Mouse (Mus musculus) testis, adult 2 months (tissue): ENCODE data around the gene Sh3d21. TPM values are rescaled to one million over a fixed set of nuclear protein-coding genes. Genes with fewer than 3 reads are reported as not detected.

Source experiments
- H3K27ac ChIP-seq: fragments of 200-500 bp; 2 replicates; pipeline ENCODE4 v1.5.1; 2012; ENCODE audit warnings: low read depth, low read length; ENCODE audit not compliant: control insufficient read depth, insufficient read depth
- H3K27me3 ChIP-seq: fragments of 200-500 bp; 2 replicates; pipeline ENCODE4 v1.6.1; 2012; ENCODE audit warnings: mild to moderate bottlenecking, low read length, moderate library complexity; ENCODE audit not compliant: control insufficient read depth, insufficient read depth
- H3K36me3 ChIP-seq: fragments of 200-500 bp; 2 replicates; pipeline ENCODE4 v1.6.1; 2012; ENCODE audit warnings: mild to moderate bottlenecking, low read length; ENCODE audit not compliant: control insufficient read depth, insufficient read depth
- H3K4me1 ChIP-seq: fragments of 200-500 bp; 2 replicates; pipeline ENCODE4 v1.6.1; 2012; ENCODE audit warnings: low read length; ENCODE audit not compliant: control insufficient read depth, insufficient read depth
- H3K4me3 ChIP-seq: fragments of 200-500 bp; 2 replicates; pipeline ENCODE4 v1.5.1; 2012; ENCODE audit warnings: low read depth, mild to moderate bottlenecking, low read length, moderate library complexity, mixed read lengths; ENCODE audit not compliant: control insufficient read depth
- CTCF ChIP-seq: fragments of 200-500 bp; IDR thresholded peaks from 2 replicates; pipeline ENCODE4 v1.5.1; 2012; ENCODE audit warnings: low read depth, mild to moderate bottlenecking, inconsistent platforms, low read length, moderate library complexity; ENCODE audit not compliant: control insufficient read depth, insufficient read depth, insufficient replicate concordance
- POLR2A ChIP-seq: fragments of 200-500 bp; IDR thresholded peaks from 2 replicates; pipeline ENCODE4 v1.6.1; 2012; ENCODE audit warnings: low read depth, mild to moderate bottlenecking, inconsistent platforms, low read length, moderate library complexity; ENCODE audit not compliant: control insufficient read depth
- polyA plus RNA-seq: library from polyadenylated mRNA; depleted of rRNA; stranded (reverse); fragments of >200 nt; gene quantifications from 2 replicates; pipeline ENCODE4 v1.2.3, GENCODE M21; 2012; rRNA removed

Gene Sh3d21
- polyA plus RNA-seq, 1 experiment = 285 TPM

- Histone ChIP-seq H3K4me1 (peaks cover 24% of the 10 kb centered on the region), H3K27ac (no peak overlapping the region), H3K4me3 (peak overlapping the region; percentile 19), H3K27me3 (no peaks in the 10 kb centered on the region), H3K36me3 (no peaks in the 10 kb centered on the region)
- TF ChIP-seq POLR2A (no peak), CTCF (no peak)
These were observed 58.0 kb downstream of the Sh3d21 start for GRCm38 (mm10) chr4:126105131-126105783.

GRCm38 (mm10) chr4:126104261-126105075, 58.8 kb downstream of the Sh3d21 start:
- Histone ChIP-seq H3K4me3 (peak overlapping the region; percentile 94), H3K4me1 (peaks cover 18% of the 10 kb centered on the region), H3K27me3 (no peaks in the 10 kb centered on the region), H3K36me3 (no peaks in the 10 kb centered on the region), H3K27ac (peak overlapping the region; percentile 10; the same call in 1 of the 2 replicates)
- TF ChIP-seq CTCF (no peak), POLR2A (no peak)

- no peaks in the 10 kb centered on the region for H3K27me3 ChIP-seq
- peak within 1 kb of the TSS; percentile 83 for H3K27ac ChIP-seq
- no peaks in the 10 kb centered on the region for H3K36me3 ChIP-seq
- peak; percentile 30; the same call in 1 of the 2 replicates for TF ChIP-seq CTCF
- TF ChIP-seq POLR2A = peak; percentile 91
- peak within 1 kb of the TSS; percentile 94 for H3K4me3 ChIP-seq
- H3K4me1 ChIP-seq = peaks cover 18% of the 10 kb centered on the region
These were observed 59.7 kb downstream of the Sh3d21 start, which contains the start of gene Stk40 for GRCm38 (mm10) chr4:126103590-126104068. TSS of gene Stk40 (plus strand) at chr4:126103957.

GRCm38 (mm10) chr4:126103057-126103581, 60.2 kb downstream of the Sh3d21 start:
- no peak for TF ChIP-seq POLR2A
- no peak for TF ChIP-seq CTCF
- Histone ChIP-seq H3K4me1 (peaks cover 16% of the 10 kb centered on the region), H3K36me3 (no peaks in the 10 kb centered on the region), H3K4me3 (peak overlapping the region; percentile 94), H3K27ac (peak overlapping the region; percentile 83), H3K27me3 (no peaks in the 10 kb centered on the region)

- no peak overlapping the region for H3K4me3 ChIP-seq
- H3K27me3 ChIP-seq = no peaks in the 10 kb centered on the region
- H3K36me3 ChIP-seq = no peaks in the 10 kb centered on the region
- H3K4me1 ChIP-seq = peaks cover 16% of the 10 kb centered on the region
- no peak for TF ChIP-seq CTCF
- TF ChIP-seq POLR2A = no peak
- H3K27ac ChIP-seq = peak overlapping the region; percentile 83; the same call in 1 of the 2 replicates
These were observed 61.0 kb downstream of the Sh3d21 start for GRCm38 (mm10) chr4:126102061-126102841.

- Histone ChIP-seq H3K27me3 (no peaks in the 10 kb centered on the region), H3K4me3 (no peak overlapping the region), H3K27ac (no peak overlapping the region), H3K4me1 (peaks cover 16% of the 10 kb centered on the region), H3K36me3 (no peaks in the 10 kb centered on the region)
- TF ChIP-seq POLR2A (no peak), CTCF (no peak)
These were observed 62.5 kb downstream of the Sh3d21 start for GRCm38 (mm10) chr4:126100764-126101163.

Other genes starting within 250 kb of the Sh3d21 start
- 0.59 and 0.80 TPM in 2 replicates for gene Csf3r, start 138.9 kb downstream of the Sh3d21 start, polyA plus RNA-seq
- gene Mrps15, start 116.6 kb downstream of the Sh3d21 start, polyA plus RNA-seq = 30.4 and 33.9 TPM in 2 replicates
- gene Oscp1, start 104.9 kb downstream of the Sh3d21 start, polyA plus RNA-seq = 166 and 189 TPM in 2 replicates
- 41.9 and 43.5 TPM in 2 replicates for gene Lsm10, start 66.9 kb downstream of the Sh3d21 start, polyA plus RNA-seq
- gene Stk40, start 59.5 kb downstream of the Sh3d21 start, polyA plus RNA-seq = 33.5 and 33.9 TPM in 2 replicates
- gene Eva1b, start 15.7 kb downstream of the Sh3d21 start, polyA plus RNA-seq = 5.4 and 6.2 TPM in 2 replicates
- gene Thrap3, start 39.3 kb upstream of the Sh3d21 start, polyA plus RNA-seq = 48.4 and 56.8 TPM in 2 replicates
- gene Map7d1, start 92.9 kb upstream of the Sh3d21 start, polyA plus RNA-seq = 6.0 and 7.5 TPM in 2 replicates
- gene Trappc3, start 98.8 kb upstream of the Sh3d21 start, polyA plus RNA-seq = 20.1 and 20.5 TPM in 2 replicates
- 0.42 and 0.48 TPM in 2 replicates for gene Col8a2, start 123.3 kb upstream of the Sh3d21 start, polyA plus RNA-seq
- 5.8 and 8.1 TPM in 2 replicates for gene Adprhl2, start 158.2 kb upstream of the Sh3d21 start, polyA plus RNA-seq
- gene Tekt2, start 162.2 kb upstream of the Sh3d21 start, polyA plus RNA-seq = 507 and 517 TPM in 2 replicates